In the genomic region with DNA sequence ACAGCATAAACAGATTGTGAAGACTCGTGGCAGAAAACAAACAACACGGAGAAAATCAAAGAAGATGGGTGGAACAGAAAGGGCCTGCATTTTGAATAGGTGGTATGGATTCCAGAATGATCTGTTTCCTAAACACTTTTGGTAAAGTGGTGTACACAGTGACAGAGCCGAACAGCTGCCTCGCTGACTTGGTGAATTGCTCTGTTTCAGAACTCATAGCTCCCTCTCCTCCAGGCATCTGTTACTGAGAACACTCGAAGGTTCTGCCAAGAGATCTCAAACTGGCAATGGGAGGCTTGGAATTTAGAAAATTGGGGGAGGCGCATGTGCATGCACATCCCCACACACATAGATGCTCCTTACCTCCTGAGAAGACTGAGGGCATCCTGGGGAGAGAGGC, we compare ENCODE assay signal across 12 mouse cellular contexts.
A peak's percentile ranks its signal among the peaks of the same experiment; 100 is the strongest.
DNase-seq lines count a peak whose midpoint lies in the region.
"Had no signal": no experiment of that assay in that cellular context is flagged by ENCODE, and none has a peak within 500 bp of the region (broad histone marks: within the 10 kb centered on the region; RNA-seq: fewer than 3 reads in every experiment).

No protein-coding gene starts in this region.

- intact Hi-C loops in left cerebral cortex, postnatal 36 days (cut with DNase I), result no loop called here
- intact Hi-C loops in heart, postnatal 10 days (cut with DNase I), result no loop called here
- intact Hi-C loops in heart, postnatal 36 days (cut with DNase I), result no loop called here

- DNase-seq in layer of hippocampus, adult 18-20 months (ENCODE audit: low spot score in 2 of 2), result peak; percentile 49 to 75
- no peak for DNase-seq in layer of hippocampus, postnatal 10 days (ENCODE audit: low spot score in 2 of 2)
- DNase-seq in layer of hippocampus, adult 8-10 months (ENCODE audit: low spot score in 2 of 2), result peak; percentile 54 to 58
- peak; percentile 50 to 57 for DNase-seq in left cerebral cortex, postnatal 36 days (ENCODE audit: low spot score in 2 of 2)
- no peak for DNase-seq in heart, postnatal 10 days
- no peak for DNase-seq in spleen, postnatal 14 days (ENCODE audit: low spot score in 2 of 2)
- DNase-seq in heart, postnatal 36 days, result no peak
- DNase-seq: cerebellum, adult 2 months; kidney, postnatal 25 days; liver, postnatal 0 days; midbrain, embryonic 14.5 days; spleen, adult 18-20 months had no signal

Comparison
In these comparisons a context has a peak if more than half of its experiments do, and no peak if none do; other contexts are left out.
1. DNase-seq: peak in layer of hippocampus, adult 18-20 months (2 of 2), layer of hippocampus, adult 8-10 months (2 of 2) and left cerebral cortex, postnatal 36 days (2 of 2); none in layer of hippocampus, postnatal 10 days (0 of 2), heart, postnatal 10 days (0 of 2), spleen, postnatal 14 days (0 of 2) and heart, postnatal 36 days (0 of 2).